31 mouse cellular contexts compared by ENCODE assay signal in the genomic region with DNA sequence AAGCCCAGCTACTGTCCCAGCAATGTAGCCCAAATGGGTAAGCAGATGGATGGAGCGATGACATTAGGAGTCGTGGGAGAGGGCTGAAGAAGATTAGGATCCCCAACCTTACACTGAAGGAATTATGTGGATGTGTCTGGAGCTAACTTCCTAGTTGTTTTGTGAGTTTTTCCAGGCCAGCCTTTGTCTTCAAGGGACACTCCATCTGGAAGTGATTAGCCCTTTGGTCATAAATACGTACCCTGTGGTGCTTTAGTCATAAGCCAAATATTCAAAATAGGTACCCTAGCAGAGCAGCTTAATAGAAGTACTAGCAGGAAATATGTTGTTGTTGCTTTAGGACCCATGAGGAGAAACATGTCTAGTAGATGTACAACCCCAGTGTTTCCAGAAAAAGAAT. TPM values are rescaled to one million over a fixed set of nuclear protein-coding genes. Genes with fewer than 3 reads are reported as not detected.
A peak's percentile ranks its signal among the peaks of the same experiment; 100 is the strongest.
DNase-seq lines count a peak whose midpoint lies in the region; ATAC-seq and TF ChIP-seq lines count a peak whose summit lies in the region.
"Had no signal": no experiment of that assay in that cellular context is flagged by ENCODE, and none has a peak within 500 bp of the region (broad histone marks: within the 10 kb centered on the region; RNA-seq: fewer than 3 reads in every experiment).

No protein-coding gene starts in this region.

- TF ChIP-seq CTCF in kidney, postnatal 0 days (IDR thresholded peaks at IDR 0.05; ENCODE audit: low read depth), result no peak

- H3K4me1 ChIP-seq in kidney, postnatal 0 days (replicated peaks; ENCODE audit: insufficient read depth, low read length), result no peaks in the 10 kb centered on the region
- H3K4me1 ChIP-seq in hindbrain, embryonic 13.5 days (replicated peaks), result peaks cover 2% of the 10 kb centered on the region; the same call in 1 of the 2 replicates
- H3K4me1 ChIP-seq: embryonic facial prominence, embryonic 12.5 days; forebrain, embryonic 12.5 days; heart, embryonic 10.5 days; heart, embryonic 15.5 days; hindbrain, embryonic 15.5 days; kidney, embryonic 15.5 days; liver, embryonic 15.5 days; midbrain, embryonic 12.5 days had no signal

- WGBS in kidney, postnatal 0 days, result 75% methylated on average over 3 of the region's 3 CpGs
- WGBS in hindbrain, embryonic 13.5 days, result 84% methylated on average over 3 of the region's 3 CpGs

- no peak overlapping the region for H3K9ac ChIP-seq in kidney, postnatal 0 days (ENCODE audit: low read depth, low read length)
- H3K9ac ChIP-seq in hindbrain, embryonic 13.5 days, result no peak overlapping the region
- H3K9ac ChIP-seq: embryonic facial prominence, embryonic 12.5 days; forebrain, embryonic 12.5 days; forebrain, postnatal 0 days; heart, embryonic 15.5 days; hindbrain, embryonic 15.5 days; kidney, embryonic 15.5 days; liver, embryonic 15.5 days; lung, embryonic 14.5 days; midbrain, embryonic 12.5 days had no signal

- H3K79me2 ChIP-seq in myocyte (ENCODE audit: control insufficient read depth, insufficient read depth), result no peaks in the 10 kb centered on the region

- H3K36me3 ChIP-seq in kidney, postnatal 0 days (ENCODE audit: insufficient read depth, low read length), result no peaks in the 10 kb centered on the region
- H3K36me3 ChIP-seq in myocyte (ENCODE audit: control insufficient read depth, insufficient read depth), result no peaks in the 10 kb centered on the region
- H3K36me3 ChIP-seq in hindbrain, embryonic 13.5 days, result no peaks in the 10 kb centered on the region
- H3K36me3 ChIP-seq: embryonic facial prominence, embryonic 12.5 days; forebrain, embryonic 12.5 days; heart, embryonic 10.5 days; heart, embryonic 15.5 days; hindbrain, embryonic 15.5 days; kidney, embryonic 15.5 days; liver, embryonic 15.5 days; midbrain, embryonic 12.5 days had no signal

- TF ChIP-seq POLR2A in myocyte (IDR thresholded peaks at IDR 0.05; ENCODE audit: insufficient read length, low read depth), result no peak

- H3ac ChIP-seq in myocyte (ENCODE audit: control insufficient read depth, insufficient read length), result no peak overlapping the region

- H3K9me3 ChIP-seq in kidney, postnatal 0 days (replicated peaks; ENCODE audit: low read length), result no peaks in the 10 kb centered on the region
- H3K9me3 ChIP-seq in hindbrain, embryonic 13.5 days, result no peaks in the 10 kb centered on the region
- H3K9me3 ChIP-seq: embryonic facial prominence, embryonic 12.5 days; forebrain, embryonic 12.5 days; heart, embryonic 10.5 days; heart, embryonic 15.5 days; hindbrain, embryonic 15.5 days; kidney, embryonic 15.5 days; liver, embryonic 15.5 days; midbrain, embryonic 12.5 days had no signal

- H3K27ac ChIP-seq in kidney, postnatal 0 days, result no peak overlapping the region
- no peak overlapping the region for H3K27ac ChIP-seq in hindbrain, embryonic 13.5 days
- H3K27ac ChIP-seq: embryonic facial prominence, embryonic 12.5 days; forebrain, embryonic 12.5 days; heart, embryonic 10.5 days; heart, embryonic 15.5 days; hindbrain, embryonic 15.5 days; kidney, embryonic 15.5 days; liver, embryonic 15.5 days; midbrain, embryonic 12.5 days had no signal

- DNase-seq in kidney, postnatal 0 days (ENCODE audit: low spot score), result peak; percentile 9
- no peak for DNase-seq in kidney, postnatal 25 days
- peak; percentile 25 for DNase-seq in embryo, embryonic 10.5 days (ENCODE audit: low spot score)
- peak; percentile 59 for DNase-seq in forelimb bud, embryonic 11.5 days (ENCODE audit: low read depth, low spot score)
- DNase-seq in layer of hippocampus, adult 11-12 months (ENCODE audit: low spot score), result no peak
- no peak for DNase-seq in frontal cortex, postnatal 10 days (ENCODE audit: low spot score in 2 of 2)
- DNase-seq: adrenal gland, adult 2 months; cerebellum, adult 8-10 months; cerebellum, postnatal 25 days; forebrain, postnatal 0 days; gastrocnemius, postnatal 14 days; heart, postnatal 36 days; kidney, adult 18-20 months; kidney, postnatal 4 days; layer of hippocampus, postnatal 36 days; lung, embryonic 14.5 days; retina, postnatal 1 day; right cerebral cortex, postnatal 14 days had no signal

- no peak overlapping the region for H3K4me2 ChIP-seq in kidney, postnatal 0 days (ENCODE audit: low read length)
- H3K4me2 ChIP-seq in myocyte (ENCODE audit: low read depth), result peak overlapping the region; percentile 1
- H3K4me2 ChIP-seq in hindbrain, embryonic 13.5 days, result no peak overlapping the region
- H3K4me2 ChIP-seq: embryonic facial prominence, embryonic 12.5 days; forebrain, embryonic 12.5 days; heart, embryonic 15.5 days; hindbrain, embryonic 15.5 days; kidney, embryonic 15.5 days; liver, embryonic 15.5 days; lung, embryonic 14.5 days; midbrain, embryonic 12.5 days had no signal

- H3K27me3 ChIP-seq in kidney, postnatal 0 days (ENCODE audit: insufficient read depth, low read length), result no peaks in the 10 kb centered on the region
- H3K27me3 ChIP-seq in myocyte (ENCODE audit: control insufficient read depth, insufficient read depth, insufficient read length), result no peaks in the 10 kb centered on the region
- no peaks in the 10 kb centered on the region for H3K27me3 ChIP-seq in hindbrain, embryonic 13.5 days
- H3K27me3 ChIP-seq: CH12.LX; embryonic facial prominence, embryonic 12.5 days; forebrain, embryonic 12.5 days; heart, embryonic 15.5 days; hindbrain, embryonic 15.5 days; kidney, embryonic 15.5 days; liver, embryonic 15.5 days; midbrain, embryonic 12.5 days had no signal

- ATAC-seq in kidney, postnatal 0 days (replicated peaks; ENCODE audit: low FRiP score, low read depth), result no peak
- ATAC-seq in hindbrain, embryonic 13.5 days (ENCODE audit: low FRiP score), result no peak
- ATAC-seq: forebrain, postnatal 0 days had no signal

- no peak overlapping the region for H3K4me3 ChIP-seq in kidney, postnatal 0 days (replicated peaks; ENCODE audit: low read depth, low read length)
- H3K4me3 ChIP-seq in myocyte, result no peak overlapping the region
- H3K4me3 ChIP-seq in hindbrain, embryonic 13.5 days, result no peak overlapping the region
- H3K4me3 ChIP-seq: embryonic facial prominence, embryonic 12.5 days; erythroblast, embryonic 14.5 days; forebrain, embryonic 12.5 days; heart, embryonic 10.5 days; heart, embryonic 15.5 days; hindbrain, embryonic 15.5 days; kidney, embryonic 15.5 days; liver, embryonic 15.5 days; midbrain, embryonic 12.5 days had no signal

TF ChIP-seq in myocyte, 11 proteins besides CTCF, POLR2A, EP300 and RAD21:
- TF ChIP-seq MYOG (IDR thresholded peaks at IDR 0.05; ENCODE audit: control insufficient read depth in 1 of 3, insufficient read depth in 1 of 3, insufficient read length in 2 of 3, low read depth in 2 of 3) (no peak), POLR2AphosphoS2 (IDR thresholded peaks at IDR 0.05; ENCODE audit: insufficient read length, low read depth) (no peak), TCF3 (IDR thresholded peaks at IDR 0.05; ENCODE audit: insufficient read length, low read depth) (no peak), MYOD1 (IDR thresholded peaks at IDR 0.05; ENCODE audit: control insufficient read depth in 1 of 3, insufficient read length in 2 of 3, low read depth in 2 of 3) (no peak), USF1 (IDR thresholded peaks at IDR 0.05; ENCODE audit: low read depth) (no peak), REST (IDR thresholded peaks at IDR 0.05; ENCODE audit: insufficient read depth, insufficient read length) (no peak)

RNA-seq across cellular contexts. Expression of a gene that starts 28.6 kb away (rescaled TPM):
- 0.62 and 0.91 TPM in 2 replicates for polyA plus RNA-seq in kidney, postnatal 0 days (2015; fragmentation: Nextera tagmentation; extraction: Ambion mirVana)
- 3.5 TPM for polyA plus RNA-seq in myocyte (2012; fragmentation: generic; extraction: Trizol)
- polyA plus RNA-seq in hindbrain, embryonic 13.5 days (2015; fragmentation: Nextera tagmentation; extraction: Ambion mirVana), result 0.43 and 0.98 TPM in 2 replicates
- polyA plus RNA-seq: erythroblast, embryonic 14.5 days; testis, adult 2 months had no signal

RNA-seq across cellular contexts. Expression of a gene that starts 49.2 kb away (rescaled TPM):
- polyA plus RNA-seq in kidney, postnatal 0 days (2015; fragmentation: Nextera tagmentation; extraction: Ambion mirVana), result 53.9 and 61.0 TPM in 2 replicates
- 39.8 TPM for polyA plus RNA-seq in myocyte (2012; fragmentation: generic; extraction: Trizol)
- 5.3 and 6.7 TPM in 2 replicates for polyA plus RNA-seq in hindbrain, embryonic 13.5 days (2015; fragmentation: Nextera tagmentation; extraction: Ambion mirVana)

Comparison
In these comparisons a context has a peak if more than half of its experiments do, and no peak if none do; other contexts are left out.
1. DNase-seq: peak in kidney, postnatal 0 days (single experiment), embryo, embryonic 10.5 days (single experiment) and forelimb bud, embryonic 11.5 days (single experiment); none in kidney, postnatal 25 days (0 of 2), layer of hippocampus, adult 11-12 months (single experiment) and frontal cortex, postnatal 10 days (0 of 2).